Mouse (Mus musculus) gastrocnemius, postnatal 4 days (tissue): Measurements from ENCODE around the gene Spats2. TPM values are rescaled to one million over a fixed set of nuclear protein-coding genes. Genes with fewer than 3 reads are reported as not detected.
"Not testable (repeated sequence)": the region's sequence is repeated elsewhere in the genome, so short reads cannot be mapped to it uniquely, and the experiment has no call there.

Source experiments
- DNase-seq, 2 experiments: peaks; one replicate each; pipeline ENCODE4 v3.0.0; 2021 to 2022; ENCODE audit warnings: low spot score in 2 of 2, mixed read lengths in 2 of 2
- total RNA-seq, 2 experiments: library from RNA; stranded (reverse); gene quantifications; 2 replicates each; pipeline ENCODE4 v1.2.3; 2021

The Spats2 gene
- total RNA-seq, 2 experiments from 2014 or later, result 21.4 to 22.4 TPM

DNA sequence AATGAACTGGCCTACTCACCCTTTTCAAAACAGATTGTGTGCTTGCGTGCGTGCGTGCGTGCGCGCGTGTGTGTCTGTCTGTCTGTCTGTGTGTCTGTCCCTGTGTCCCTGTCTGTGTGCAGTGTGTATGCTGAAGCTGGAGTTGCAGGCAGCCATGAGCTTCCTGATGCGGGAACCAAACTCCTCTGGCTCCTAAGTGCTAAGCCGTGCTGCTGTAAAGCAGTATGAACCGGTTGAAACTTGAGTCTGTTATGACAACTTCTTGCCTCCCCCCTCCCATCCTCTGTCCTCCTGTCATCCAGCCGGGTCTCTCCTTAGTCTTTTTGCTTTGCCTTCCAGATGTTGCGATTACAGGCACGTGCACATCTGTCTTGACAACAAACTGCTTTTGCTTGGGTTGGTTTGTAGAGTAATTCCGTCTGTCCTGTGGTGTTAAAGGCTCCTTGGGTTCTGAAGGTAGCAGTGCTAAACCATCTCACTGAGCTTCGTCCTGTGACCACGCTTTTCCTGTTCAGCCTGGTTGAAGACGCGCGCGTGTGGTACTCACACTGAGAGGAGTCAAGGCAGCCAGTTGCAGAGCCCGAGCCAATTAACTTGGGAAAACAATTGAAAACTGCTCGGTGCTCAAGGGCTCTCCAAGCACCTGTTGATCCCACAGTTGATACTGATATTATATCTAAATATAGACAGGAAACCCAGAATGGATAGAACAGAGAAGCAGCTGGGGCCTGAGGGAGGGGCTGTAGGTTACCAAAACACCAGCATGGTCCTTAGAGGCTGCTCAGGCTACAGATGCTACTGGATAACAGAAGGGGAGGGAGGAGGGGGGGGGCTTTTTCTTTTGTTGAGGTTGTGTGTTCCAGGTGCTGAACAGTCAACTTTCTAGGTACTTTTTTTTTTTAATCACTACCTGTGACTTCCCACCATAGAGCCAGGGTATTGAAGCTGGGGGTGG lies 4.5 kb downstream of the Spats2 start:
- DNase-seq, result no peak

DNA sequence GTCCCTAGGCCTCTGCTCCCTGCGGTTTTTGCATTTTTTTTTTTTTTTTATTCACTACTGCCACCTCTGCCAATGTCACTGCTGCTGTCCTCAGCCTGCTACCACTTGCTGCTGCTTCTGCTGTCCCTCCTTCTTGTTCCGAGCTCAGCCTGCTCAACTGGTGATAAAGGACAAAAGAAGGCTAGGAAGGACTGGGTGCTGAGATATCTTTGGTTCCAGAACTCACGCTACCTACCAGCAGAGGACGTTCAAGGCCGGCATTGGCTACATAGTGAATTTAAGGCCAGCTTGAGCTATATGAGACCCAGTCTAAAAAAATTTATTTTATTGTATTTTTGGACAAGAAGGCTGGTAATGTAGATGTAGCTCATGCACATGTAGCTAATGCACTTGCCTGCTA lies 12.7 kb downstream of the Spats2 start:
- DNase-seq, result no peak

DNA sequence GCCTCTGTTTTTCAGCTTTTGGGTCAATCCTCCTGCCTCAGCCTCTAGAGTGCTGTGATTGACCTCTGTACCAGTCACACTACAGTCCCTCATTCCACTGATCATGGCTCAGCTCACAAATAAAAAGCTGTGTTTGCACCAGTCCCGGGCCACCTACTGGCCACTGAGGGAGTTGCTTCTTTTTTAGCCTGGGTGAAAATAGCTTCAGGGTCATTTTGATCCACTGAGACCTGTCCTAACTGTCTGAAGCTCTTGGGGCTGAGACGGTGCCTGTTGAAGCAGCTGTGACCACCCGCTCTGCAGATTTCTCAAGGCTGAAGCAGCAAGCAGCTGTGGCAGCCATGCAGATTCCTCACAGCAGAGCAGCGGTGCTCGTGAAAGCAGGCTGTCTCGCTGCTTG lies 14.0 kb downstream of the Spats2 start:
- peak in 1 of 2 experiments; percentile 36 for DNase-seq

DNA sequence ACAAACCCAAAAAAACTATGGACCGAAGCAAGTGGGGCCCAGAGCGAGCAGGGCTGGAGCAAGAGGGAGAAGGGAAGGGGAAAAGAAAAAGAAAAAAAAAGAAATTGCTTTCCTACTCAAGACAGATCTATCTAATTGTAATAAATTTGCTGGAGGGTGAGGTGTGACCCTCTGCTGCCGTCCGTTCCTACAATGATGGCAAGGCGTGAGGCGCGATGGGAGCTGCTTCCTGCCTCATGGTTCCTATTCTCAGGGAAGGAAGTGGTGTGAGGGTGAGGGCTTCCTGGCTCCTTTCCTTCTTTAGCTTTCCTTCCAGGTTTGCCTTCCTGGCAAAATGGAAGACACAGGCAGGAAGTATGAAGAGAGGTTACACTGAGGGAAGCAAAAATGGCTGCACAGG lies 24.8 kb downstream of the Spats2 start:
- no peak for DNase-seq

DNA sequence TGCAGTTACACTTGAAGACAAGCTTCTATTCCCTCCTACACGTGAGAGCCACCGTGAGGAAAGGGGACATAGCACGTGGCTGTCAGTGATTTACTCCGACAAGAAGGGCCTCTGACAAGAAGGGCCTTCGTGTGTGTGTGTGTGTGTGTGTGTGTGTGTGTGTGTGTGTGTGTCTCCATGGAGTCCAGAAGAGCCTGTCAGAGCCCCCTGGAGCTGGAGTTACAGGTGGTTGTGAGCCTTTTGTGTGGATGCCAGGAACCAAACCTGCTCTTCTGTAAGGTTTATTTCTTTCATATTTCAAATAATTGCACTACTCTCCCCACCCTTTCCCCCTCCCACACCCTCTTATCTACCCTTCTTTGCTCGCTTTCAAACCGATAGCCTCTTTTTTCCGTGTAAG lies 25.6 kb downstream of the Spats2 start:
- no peak for DNase-seq

DNA sequence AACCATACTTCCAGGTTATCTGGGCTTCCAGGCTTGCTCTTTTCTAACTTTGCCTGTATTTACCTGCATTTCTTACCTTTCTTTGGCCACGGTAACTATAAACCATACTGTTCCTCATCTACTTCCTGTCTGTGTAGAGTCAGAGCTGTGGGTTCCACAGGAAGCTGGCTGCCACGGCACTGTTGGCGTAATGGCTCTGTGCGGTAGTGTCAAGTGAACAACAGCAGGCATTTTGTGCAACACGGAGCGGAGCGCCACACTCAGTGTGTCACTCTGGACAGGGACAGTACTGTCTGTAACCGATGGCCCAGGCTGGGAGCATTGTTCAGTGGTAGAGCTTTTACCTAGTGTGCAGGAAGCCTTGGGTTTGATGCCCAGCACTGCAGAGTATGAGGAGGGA lies 27.8 kb downstream of the Spats2 start:
- DNase-seq, result no peak

DNA sequence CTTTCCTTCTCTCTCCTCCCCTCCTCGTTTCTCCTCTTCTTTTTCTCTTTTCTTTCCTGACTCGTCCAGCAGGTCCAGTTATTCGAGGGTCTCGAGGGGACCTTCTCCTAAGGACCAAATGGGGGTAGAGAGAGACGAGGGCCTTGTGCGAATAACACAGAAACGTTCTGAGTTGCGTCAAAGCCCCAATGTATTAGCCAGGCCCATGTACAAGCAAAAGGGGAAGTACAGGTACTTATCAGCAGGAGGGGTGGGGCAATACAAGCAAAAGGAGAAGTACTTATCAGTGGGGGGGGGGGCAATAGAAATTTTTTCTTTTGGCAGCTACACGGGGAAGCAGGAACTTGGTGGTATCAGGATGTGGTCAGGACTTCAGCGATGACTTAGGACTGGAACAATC lies 28.8 kb downstream of the Spats2 start:
- DNase-seq, result not testable (repeated sequence)

DNA sequence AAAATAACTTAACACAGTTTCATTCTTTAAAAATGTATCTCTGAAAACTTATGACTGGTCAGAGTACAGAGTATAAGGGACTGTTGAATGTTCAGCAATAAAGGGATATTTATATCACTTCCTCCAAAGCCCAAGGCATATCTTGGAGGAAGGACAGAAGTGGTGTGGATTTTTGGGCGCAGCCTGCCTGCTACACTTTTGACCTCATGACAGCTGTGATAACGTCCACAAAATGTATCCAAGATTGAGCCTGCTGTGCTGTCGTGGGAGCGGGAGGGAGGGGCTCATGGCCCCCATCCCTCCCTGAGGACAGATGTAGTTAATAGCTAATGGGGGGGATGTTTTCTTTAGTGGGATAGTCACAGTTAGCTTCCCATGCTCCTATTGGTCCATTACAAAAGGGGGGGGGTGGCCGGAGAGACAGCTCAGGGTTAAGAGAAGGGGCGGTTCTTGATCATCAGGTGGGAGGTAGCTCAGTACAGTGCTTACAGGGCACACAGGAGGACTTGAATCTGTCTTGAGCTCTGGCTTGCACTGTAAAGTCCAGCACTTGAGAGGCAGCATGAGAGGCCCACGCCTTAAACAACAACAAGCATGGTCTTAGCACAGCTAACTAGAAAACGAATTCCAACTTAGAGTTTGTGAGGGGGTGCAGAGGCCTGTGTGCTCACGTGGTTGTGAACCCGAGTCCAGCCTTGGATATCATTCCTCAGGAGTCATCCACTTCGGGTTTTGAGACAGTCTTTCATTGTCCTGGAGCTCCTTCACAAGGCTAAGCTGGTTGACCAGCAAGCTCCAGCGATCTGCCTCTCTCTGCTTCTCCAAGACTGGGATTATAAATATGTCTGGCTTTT lies 38.0 kb downstream of the Spats2 start:
- DNase-seq, result no peak

DNA sequence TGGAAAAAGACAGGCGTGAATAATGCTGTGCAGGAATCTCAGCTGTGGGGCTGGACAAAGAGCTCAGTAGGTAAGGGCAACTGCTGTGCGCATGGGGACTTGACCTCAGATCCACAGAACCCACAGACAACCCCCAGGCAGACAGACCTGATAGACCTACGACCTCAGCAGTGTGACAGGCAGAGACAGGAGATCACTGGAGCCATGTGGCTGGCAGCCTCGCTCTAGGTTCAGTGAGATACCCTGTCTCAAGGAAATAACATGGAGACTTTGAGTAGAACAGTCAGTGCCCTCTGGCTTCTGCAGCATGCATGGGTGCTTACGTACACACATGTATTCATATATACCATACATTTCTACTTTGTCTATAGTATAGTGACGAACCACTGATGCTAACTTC lies 46.4 kb downstream of the Spats2 start:
- DNase-seq, result no peak

DNA sequence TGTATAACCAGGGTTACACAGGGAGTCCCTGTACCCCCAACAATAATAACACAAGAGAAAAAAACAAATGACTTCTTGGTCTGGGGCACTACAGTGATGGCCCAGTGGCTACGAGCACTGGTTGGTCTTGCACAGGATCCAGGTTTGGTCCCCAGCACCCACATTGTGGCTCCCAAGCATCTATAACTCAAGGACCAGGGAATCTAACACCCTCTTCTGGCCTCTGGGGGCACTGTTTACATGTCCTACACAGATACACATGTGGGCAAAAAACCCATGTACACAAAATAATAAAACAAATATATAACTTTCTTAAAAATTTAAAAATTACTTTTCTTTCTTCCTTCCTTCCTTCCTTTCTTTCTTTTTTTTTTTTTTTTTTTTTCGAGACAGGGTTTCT lies 53.9 kb downstream of the Spats2 start:
- DNase-seq, result no peak

DNA sequence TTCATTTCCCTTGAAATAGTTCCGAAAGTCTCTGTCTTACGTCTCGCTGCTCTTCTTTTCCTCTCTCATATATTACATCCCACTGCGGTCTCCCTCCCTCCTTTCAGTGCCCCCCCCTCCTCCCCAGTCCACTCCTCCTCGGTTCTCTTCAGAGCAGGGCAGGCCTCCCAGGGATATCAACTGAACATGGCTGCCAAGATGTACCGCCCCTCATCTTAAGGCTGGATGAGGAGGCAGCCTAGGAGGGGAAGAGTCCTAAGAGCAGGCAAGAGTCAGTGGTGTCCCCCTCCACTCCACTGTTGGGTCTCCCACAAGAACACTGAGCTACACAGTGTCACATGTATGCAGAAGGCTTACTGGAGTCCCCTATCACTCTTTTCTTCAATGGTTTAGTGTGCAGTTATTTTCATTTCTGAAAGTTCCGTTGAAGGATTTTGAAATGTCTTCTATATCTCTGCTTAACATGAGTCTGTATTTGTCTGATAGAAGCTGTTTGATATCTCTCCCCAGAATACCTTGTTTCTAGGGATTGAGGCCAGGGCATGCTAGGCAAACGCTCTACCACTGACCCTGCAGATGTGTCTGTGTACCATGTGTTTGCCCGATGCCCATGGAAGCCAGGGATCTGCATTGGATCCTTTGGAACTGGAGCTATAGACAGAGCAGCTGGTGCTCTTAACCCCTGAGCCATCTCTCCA lies 58.6 kb downstream of the Spats2 start:
- no peak for DNase-seq

DNA sequence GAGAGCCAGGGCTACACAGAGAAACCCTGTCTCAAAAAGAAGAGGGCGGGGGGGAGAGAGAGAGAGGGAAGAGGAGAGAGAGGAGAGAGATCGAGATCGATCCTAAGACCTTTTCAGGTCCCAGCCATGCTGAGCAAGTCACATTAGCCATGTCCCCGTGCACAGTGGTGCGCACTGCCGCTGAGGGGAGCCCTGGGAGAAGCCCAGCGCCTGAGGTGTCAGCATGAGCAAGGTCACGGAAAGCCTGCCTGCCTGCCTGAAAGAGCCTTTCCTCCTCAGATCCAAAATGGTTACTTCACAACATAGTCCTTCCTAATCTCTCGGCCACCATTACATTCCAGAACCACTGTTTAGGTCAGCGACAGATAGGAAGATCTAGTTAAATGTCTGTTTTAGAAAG lies 68.6 kb downstream of the Spats2 start:
- no peak for DNase-seq

DNA sequence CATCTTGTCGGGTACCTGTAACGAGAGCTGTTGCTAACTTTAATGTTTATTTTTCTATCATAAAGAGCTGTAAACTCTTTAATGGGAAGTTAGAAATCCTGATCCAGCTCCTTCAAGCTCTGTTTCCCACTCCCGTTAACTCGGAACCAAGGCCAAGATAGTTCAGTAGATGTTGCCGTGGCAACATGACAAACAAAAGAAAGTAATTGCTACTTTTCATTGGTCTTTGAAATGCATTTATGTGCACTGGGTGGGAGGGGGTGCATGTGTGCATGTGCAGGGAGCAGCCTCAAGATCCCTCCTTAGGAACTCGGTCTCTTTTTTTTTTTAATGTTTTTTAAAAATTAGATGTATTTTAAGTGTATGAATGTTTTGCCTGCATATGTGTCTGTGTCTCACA lies 69.3 kb downstream of the Spats2 start:
- DNase-seq, result no peak

DNA sequence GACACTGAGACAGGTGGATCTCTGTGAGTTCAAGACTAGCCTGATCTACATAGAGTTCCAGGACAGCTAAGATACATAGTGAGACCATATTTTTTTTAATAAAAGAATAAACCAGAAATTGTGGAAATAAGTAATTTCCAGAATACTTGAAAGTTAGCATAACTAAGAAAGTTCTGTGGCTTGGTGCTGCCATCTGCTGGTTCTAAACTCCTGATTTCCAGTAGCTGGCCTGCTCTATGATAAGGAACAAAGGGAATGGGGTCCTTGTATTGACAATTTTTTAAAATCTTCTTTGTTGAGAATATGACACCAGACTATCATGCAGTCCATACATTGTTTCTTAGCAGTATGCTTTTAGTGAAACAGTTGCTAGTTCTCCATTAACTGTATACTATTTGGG lies 73.0 kb downstream of the Spats2 start:
- peak in 1 of 2 experiments; percentile 31 for DNase-seq

DNA sequence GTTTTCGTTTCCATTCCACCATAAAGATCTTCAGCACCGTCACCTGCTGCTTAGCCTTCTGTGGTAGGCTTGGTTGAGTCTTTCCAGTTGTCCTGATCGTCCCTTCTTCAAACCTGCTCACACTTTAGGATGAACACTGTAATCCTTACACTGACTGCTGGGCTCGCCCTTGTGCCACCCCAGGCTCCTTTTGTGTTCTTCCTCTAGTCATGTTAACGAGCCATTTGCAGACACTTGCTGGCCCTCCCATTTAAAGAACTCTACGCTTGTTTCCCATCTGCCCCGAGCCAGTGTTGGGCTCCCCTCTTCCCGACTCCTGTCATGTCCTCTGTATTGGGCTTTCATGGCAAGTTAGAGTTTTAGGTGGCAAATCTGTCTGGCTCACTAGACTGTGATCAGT lies 80.2 kb downstream of the Spats2 start:
- DNase-seq, result no peak

DNA sequence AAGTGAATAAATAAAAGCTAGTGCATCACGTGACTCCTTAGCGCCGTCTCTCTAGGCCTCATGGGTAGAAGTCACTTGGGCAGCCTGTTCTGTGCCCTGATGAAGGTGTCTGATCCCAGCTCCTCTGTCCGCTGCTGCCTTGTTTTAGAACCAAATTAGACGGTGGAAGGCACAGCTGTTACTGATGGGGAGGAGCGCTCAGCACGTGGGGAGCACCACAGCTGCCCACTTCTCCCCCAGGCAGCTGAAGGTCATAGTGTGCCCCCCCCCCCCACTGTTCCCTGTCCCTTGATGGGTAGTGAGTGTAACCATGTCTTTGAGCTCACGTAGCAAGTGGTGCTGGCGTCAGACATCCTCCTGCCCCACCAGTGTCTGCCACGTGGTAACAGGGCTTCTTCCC lies 87.5 kb downstream of the Spats2 start:
- no peak for DNase-seq

DNA sequence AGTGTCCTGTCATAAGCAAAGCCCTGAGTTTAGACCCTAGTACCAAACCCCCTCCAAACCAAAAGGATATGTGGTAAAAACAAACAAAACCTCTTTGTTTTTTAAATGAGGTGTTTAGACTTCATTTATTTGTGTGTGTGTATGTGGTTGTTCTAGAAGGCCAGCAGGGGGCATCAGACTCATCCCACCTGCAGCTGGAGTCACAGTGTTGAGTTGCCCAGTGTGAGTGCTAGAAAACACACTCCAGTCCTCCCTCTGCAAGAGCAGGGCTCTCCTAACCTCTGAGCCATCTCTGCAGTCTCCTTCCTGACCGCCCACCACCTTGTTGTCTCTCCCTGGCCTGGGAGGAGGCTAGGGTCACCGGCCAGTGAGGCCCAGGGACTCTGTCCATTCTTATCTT lies 89.2 kb downstream of the Spats2 start:
- DNase-seq, result no peak

DNA sequence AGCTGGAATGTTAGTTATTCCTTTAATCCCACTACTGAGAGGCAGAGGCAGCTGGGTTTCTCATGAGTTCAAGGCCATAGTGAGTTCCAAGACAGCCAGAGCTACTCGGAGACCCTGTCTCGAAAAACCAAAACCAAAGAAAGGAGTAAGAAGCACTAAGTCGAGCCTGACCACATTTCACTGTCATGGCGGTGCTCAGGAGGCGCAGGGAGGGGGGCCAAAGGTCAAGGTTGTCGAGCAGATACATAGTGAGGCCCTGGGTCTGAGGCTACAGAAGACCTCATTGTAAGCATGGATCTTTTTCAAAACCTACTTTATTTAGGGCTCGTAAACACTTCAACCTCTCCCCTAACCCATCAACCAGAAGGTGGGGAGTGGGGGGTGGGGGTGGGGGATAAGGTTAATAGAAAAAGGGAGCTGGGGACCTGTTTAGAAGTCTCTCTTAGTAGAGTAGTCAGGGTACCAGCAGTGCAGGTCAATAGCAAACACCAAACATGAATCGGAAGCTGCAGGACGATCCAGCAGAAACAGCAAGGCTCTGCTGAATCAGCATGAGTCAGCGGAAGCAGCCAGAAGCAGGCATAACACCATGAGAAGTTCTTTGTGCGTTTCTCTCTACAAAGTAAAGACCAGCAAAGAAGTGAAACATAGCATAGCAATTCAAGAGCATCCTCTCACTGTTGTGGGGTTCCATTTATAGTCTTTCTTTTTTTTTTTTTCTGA lies 90.2 kb downstream of the Spats2 start:
- no peak for DNase-seq

DNA sequence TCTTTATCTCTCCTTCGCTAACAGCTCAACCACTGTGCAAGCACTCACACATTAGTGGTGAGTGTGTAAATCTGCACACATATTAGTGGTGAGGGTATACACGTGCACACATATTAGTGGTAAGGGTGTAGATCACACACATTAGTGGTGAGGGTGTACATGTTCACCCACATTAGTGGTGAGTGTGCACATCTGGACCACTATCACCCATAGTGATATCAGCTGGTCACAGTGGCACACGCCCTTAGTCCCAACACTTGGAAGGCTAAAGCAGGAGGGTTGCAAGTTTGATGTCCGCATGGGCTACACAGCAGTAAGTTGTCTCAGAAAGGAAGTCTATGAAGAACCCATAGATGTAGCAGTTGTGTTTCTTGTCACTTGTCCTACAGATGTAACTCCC lies 91.9 kb downstream of the Spats2 start:
- DNase-seq, result no peak

DNA sequence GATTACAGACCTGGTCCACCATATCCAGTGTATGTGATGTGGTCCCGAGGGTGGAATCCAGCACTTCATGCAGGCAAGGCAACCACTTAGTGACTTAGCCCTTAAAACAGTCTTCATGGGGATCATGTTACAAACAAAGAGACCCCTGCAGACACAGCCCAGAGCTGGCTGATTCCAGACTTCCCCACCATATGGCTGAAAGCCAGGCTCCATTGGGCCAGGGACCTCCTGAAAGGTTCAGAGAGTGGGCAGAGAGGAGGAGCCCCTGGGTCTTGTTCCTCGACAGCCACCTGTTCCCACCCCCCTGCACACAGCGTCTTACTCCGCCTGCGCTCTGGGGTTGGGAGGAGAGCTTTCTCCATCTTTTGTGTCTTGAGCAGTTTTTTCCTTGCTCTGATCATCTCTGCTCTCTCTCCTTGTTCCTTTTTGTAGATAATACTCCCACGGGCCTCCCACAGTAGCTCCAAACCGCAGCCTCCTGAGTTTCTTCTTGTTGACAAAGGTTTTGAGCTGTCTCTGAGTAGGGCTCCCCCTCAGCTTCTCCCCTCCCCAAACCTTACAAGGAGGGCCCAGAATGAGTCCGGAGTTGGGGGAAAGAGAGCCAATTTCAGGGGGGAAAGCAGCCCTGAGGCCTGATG lies 95.7 kb downstream of the Spats2 start:
- DNase-seq, result no peak
